Mouse (Mus musculus) limb, embryonic 15.5 days (tissue): Measurements from ENCODE around the gene Ltbp3. TPM values are rescaled to one million over a fixed set of nuclear protein-coding genes. Genes with fewer than 3 reads are reported as not detected.

Experiments used
- ATAC-seq: fragments of 200-750 bp; cut with Nextera tagmentation; 2 replicates; pipeline ENCODE4 v1.8.0; 2017; ENCODE audit warnings: low read depth, moderate TSS enrichment; ENCODE audit not compliant: insufficient number of reproducible peaks, low FRiP score, low TSS enrichment
- H3K27ac ChIP-seq: fragments of 300-500 bp; sonication (generic); 2 replicates; pipeline ENCODE4 v1.5.1; 2015; ENCODE audit warnings: moderate library complexity, mild to moderate bottlenecking, inconsistent platforms
- H3K27me3 ChIP-seq: fragments of 300-500 bp; sonication (generic); 2 replicates; pipeline ENCODE4 v1.6.1; 2015; ENCODE audit warnings: inconsistent platforms
- H3K36me3 ChIP-seq: fragments of 300-500 bp; sonication (generic); 2 replicates; pipeline ENCODE4 v1.6.1; 2015; ENCODE audit warnings: inconsistent platforms
- H3K4me1 ChIP-seq: fragments of 300-500 bp; sonication (generic); 2 replicates; pipeline ENCODE4 v1.6.1; 2015; ENCODE audit warnings: inconsistent platforms
- H3K4me2 ChIP-seq: fragments of 300-500 bp; sonication (generic); 2 replicates; pipeline ENCODE4 v1.6.1; 2015; ENCODE audit warnings: mild to moderate bottlenecking, inconsistent platforms
- H3K4me3 ChIP-seq: fragments of 300-500 bp; sonication (generic); 2 replicates; pipeline ENCODE4 v1.5.1; 2015; ENCODE audit warnings: mild to moderate bottlenecking, inconsistent platforms
- H3K9ac ChIP-seq: fragments of 300-500 bp; sonication (generic); 2 replicates; pipeline ENCODE4 v1.6.1; 2015; ENCODE audit warnings: inconsistent platforms
- H3K9me3 ChIP-seq: fragments of 300-500 bp; sonication (generic); 2 replicates; pipeline ENCODE4 v1.6.1; 2016; ENCODE audit warnings: inconsistent platforms
- WGBS: fragments of 180-500 bp; shearing (Covaris S2); methylation state at CpG from one replicate; pipeline ENCODE4 v1.1.7; 2015; 5-methylcytosine and 5-hydroxymethylcytosine counted together
- polyA plus RNA-seq: library from polyadenylated mRNA; unstranded; fragments of >200 nt; fragmentation: Nextera tagmentation; extraction: Ambion mirVana; gene quantifications from 2 replicates; pipeline ENCODE4 v1.2.1, GENCODE M21; 2015

The Ltbp3 gene
- polyA plus RNA-seq, 1 experiment from 2014 or later, result 64.3 TPM

GRCm38 (mm10) chr19:5798700-5799479, 58.2 kb downstream of the Ltbp3 start:
- H3K27me3 ChIP-seq, result no peaks in the 10 kb centered on the region
- H3K9ac ChIP-seq, result peak overlapping the region; percentile 54
- WGBS, result under 1% methylated on average over 7 of the region's 7 CpGs
- peaks cover 36% of the 10 kb centered on the region for H3K36me3 ChIP-seq
- peak overlapping the region; percentile 74 for H3K27ac ChIP-seq
- peak overlapping the region; percentile 72 for H3K4me3 ChIP-seq
- no peaks in the 10 kb centered on the region for H3K9me3 ChIP-seq
- peak overlapping the region; percentile 74 for H3K4me2 ChIP-seq
- no peak for ATAC-seq
- peaks cover 30% of the 10 kb centered on the region for H3K4me1 ChIP-seq

DNA sequence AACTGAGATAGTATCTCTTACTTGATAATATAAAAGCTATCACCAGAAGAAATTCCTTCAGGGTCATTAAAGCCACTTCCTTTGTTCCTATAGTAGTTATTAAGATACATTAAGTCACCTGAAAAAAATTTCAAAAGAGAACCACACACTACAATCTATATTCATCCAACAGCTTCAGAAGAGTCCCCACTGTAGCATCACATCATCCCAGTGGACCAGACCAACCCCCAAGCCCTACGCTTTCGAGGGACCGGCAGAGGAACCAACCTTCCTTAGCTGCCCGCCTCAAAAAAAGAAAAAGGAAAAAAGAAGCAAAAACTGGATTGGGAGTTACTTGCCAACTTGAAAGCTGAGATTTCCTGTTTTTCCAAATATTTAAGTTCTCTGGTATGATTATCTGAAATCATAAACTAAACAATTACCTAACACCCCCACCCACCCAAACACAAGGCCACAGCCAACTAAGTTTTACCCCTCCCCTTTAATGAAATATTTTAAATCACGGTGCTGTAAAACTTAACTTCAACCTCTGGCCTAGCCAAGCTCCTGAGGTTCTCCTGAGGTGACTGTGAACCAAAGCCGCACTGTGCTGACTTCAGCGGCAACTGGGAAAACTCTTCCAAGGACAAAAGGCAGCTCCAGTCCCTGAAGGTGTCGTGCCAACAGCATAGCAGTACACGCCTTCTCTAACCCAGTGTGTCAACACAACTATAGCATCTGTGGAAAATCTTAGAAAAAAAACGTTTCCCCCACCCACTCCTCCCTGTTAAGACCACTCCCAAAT, 59.1 kb downstream of the Ltbp3 start:
- WGBS, result 0% methylated on average over 10 of the region's 10 CpGs
- peak overlapping the region; percentile 100 for H3K27ac ChIP-seq
- H3K36me3 ChIP-seq, result peaks cover 36% of the 10 kb centered on the region

DNA sequence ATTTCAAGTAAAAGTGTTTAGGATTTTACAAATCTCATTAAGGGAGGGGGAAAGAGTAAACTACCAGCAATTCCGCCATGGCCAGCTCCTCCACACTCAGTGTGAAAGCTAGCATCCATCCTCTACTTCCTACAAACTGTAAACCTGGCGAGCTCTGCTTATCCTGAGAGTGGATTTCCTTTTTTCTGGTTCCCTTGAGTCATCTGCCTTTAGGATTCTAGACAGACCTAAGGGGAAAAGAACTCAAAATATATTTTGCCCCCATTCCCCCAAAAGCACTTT, 59.6 kb downstream of the Ltbp3 start:
- WGBS, result 0% methylated on average over 2 of the region's 2 CpGs
- no peaks in the 10 kb centered on the region for H3K27me3 ChIP-seq
- H3K4me2 ChIP-seq, result peak overlapping the region; percentile 49
- no peak for ATAC-seq
- peaks cover 34% of the 10 kb centered on the region for H3K4me1 ChIP-seq
- peak overlapping the region; percentile 72 for H3K4me3 ChIP-seq
- H3K9ac ChIP-seq, result peak overlapping the region; percentile 97
- H3K27ac ChIP-seq, result peak overlapping the region; percentile 100
- H3K36me3 ChIP-seq, result peaks cover 32% of the 10 kb centered on the region
- no peaks in the 10 kb centered on the region for H3K9me3 ChIP-seq

More for the DNA sequence above, 59.1 kb downstream of the Ltbp3 start:
- ATAC-seq, result no peak
- Histone ChIP-seq H3K4me1 (peaks cover 34% of the 10 kb centered on the region), H3K9me3 (no peaks in the 10 kb centered on the region), H3K4me2 (peak overlapping the region; percentile 49), H3K4me3 (peak overlapping the region; percentile 72), H3K27me3 (no peaks in the 10 kb centered on the region), H3K9ac (peak overlapping the region; percentile 97)

- WGBS, result 0% methylated on average over 19 of the region's 19 CpGs
- Histone ChIP-seq H3K36me3 (peaks cover 27% of the 10 kb centered on the region), H3K4me1 (peaks cover 32% of the 10 kb centered on the region), H3K27me3 (no peaks in the 10 kb centered on the region), H3K4me3 (peak overlapping the region; percentile 72), H3K9me3 (no peaks in the 10 kb centered on the region), H3K4me2 (peak overlapping the region; percentile 49), H3K27ac (peak overlapping the region; percentile 100), H3K9ac (peak overlapping the region; percentile 97)
- no peak for ATAC-seq
These were observed 60.1 kb downstream of the Ltbp3 start for GRCm38 (mm10) chr19:5800632-5801431.

DNA sequence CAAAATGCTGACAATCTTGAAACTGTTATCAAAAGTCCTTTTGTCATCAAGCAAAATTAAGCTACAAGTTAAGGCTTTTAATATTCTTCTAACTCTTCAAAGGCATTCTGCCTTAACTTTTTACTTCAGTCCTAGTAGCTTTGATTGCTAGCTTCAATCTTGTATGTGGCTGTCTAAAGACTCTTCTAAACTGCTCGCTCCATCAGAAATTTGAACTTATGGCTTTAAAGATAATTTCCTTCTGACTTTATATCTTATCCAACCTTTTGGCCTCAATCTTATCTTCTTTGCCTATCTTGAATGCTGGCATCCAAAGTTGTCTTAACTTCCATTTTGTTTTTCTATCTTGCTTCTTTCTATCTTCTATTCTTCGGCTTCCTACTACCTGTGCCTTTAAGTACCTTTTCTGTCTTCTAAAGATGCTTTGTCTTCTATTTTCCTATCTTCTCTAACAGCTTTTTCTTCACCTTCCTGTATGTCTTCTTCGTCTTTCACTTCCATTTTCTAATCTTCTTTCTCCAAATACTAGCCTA, 60.8 kb downstream of the Ltbp3 start:
- no peak for ATAC-seq
- H3K27me3 ChIP-seq, result no peaks in the 10 kb centered on the region
- H3K4me1 ChIP-seq, result peaks cover 32% of the 10 kb centered on the region
- H3K4me2 ChIP-seq, result peak overlapping the region; percentile 49
- H3K4me3 ChIP-seq, result peak overlapping the region; percentile 72
- H3K9me3 ChIP-seq, result no peaks in the 10 kb centered on the region
- peaks cover 21% of the 10 kb centered on the region for H3K36me3 ChIP-seq
- peak overlapping the region; percentile 100 for H3K27ac ChIP-seq
- WGBS, result 1% methylated on average over 3 of the region's 3 CpGs
- peak overlapping the region; percentile 97 for H3K9ac ChIP-seq

DNA sequence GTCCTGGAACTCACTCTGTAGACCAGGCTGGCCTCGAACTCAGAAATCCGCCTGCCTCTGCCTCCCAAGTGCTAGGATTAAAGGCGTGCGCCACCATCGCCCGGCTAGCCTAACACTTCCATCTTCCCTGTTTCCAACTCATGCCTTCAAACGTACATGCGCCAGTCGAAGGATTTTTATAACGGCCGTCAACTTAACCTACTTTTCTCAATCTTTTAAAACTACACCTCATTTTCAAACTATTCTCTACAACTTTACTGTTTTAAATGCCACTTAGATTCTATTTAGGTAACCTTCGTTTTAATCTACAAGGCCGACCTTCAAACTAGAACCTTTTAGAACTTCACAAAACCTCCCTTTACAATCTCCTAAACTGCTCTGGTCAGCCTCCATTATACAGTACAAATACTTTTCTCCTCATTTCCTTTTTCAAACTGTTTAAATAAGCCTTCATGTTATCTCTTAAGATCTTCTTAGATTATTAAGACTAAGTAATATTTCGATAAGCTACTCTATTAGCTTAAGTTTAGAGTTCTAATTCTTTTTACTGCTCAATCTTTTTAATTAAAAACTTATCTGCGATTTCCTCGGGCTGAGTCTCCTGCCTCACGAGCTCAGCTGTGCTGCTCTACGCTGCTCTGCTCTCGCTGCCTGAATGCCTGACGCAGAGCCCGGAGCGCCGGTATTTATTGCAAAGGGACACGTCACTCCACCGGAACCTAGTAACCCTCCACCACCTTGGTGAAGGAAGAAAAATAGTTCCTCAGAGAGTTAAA, 61.5 kb downstream of the Ltbp3 start:
- 0% methylated on average over 25 of the region's 25 CpGs for WGBS
- ATAC-seq, result no peak
- Histone ChIP-seq H3K36me3 (peaks cover 14% of the 10 kb centered on the region; the same call in 1 of the 2 replicates), H3K27me3 (no peaks in the 10 kb centered on the region), H3K9ac (peak overlapping the region; percentile 97), H3K4me1 (peaks cover 33% of the 10 kb centered on the region), H3K4me3 (peak overlapping the region; percentile 72), H3K4me2 (peak overlapping the region; percentile 67), H3K27ac (peak overlapping the region; percentile 100), H3K9me3 (no peaks in the 10 kb centered on the region)

DNA sequence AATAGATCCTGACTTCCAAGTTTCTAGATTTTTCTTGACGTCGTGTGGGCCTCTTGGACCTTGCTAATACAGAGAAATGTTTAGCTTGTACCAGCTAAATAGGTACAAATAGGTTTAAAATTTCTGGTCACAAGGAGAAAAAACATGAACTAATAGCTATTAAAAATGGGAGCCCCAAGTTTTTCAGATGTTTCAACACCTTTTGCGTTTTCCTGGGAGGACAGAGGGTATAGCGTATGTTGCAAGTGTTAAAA, 62.0 kb downstream of the Ltbp3 start:
- WGBS, result under 1% methylated on average over 4 of the region's 4 CpGs
- H3K4me3 ChIP-seq, result peak overlapping the region; percentile 72
- peak overlapping the region; percentile 67 for H3K4me2 ChIP-seq
- H3K9ac ChIP-seq, result peak overlapping the region; percentile 60
- H3K27me3 ChIP-seq, result no peaks in the 10 kb centered on the region
- H3K4me1 ChIP-seq, result peaks cover 30% of the 10 kb centered on the region
- H3K9me3 ChIP-seq, result no peaks in the 10 kb centered on the region
- no peak for ATAC-seq
- H3K27ac ChIP-seq, result peak overlapping the region; percentile 100
- H3K36me3 ChIP-seq, result peaks cover 8% of the 10 kb centered on the region; the same call in 1 of the 2 replicates

DNA sequence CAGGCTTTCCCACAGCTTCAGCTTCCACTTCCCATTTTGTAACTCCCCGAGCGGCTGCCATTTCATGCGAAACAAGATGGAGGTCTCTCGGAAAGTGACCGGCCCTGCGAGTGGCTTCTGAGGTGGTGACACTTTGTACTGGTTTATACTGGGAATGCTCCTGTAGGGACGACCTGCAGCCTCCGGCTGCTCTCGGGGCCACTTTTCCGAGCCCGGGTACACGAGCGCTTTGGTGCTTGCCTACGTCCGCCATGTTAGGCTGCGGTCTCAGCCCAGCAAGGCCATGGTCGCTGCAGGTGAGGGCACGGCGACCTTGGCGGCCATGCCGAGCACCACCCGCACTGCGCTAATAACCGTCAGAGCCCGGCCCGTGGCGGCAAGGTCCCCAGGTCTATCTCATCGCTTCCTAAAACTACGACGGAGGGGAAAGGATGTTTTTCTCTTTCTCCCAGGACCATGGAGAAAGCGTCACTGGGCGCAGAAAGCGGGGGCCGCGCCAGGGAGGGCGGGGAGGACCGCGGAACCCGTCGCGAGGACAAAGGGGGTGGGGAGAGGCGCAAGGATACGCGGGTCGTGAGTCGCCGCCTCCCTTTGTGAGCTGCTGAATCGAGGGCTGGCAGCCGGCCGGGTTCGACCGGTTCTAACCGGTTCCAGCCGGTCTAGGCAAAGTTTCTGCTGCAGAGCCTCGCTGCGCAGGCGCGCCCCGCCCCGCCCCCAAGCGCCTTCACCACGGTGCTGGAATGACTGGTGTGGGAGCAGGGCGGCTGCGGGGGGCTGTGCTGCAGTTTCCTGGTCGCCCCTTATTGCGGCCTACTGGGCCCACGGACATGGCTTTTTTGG, 62.6 kb downstream of the Ltbp3 start:
- Histone ChIP-seq H3K36me3 (0 out of 2 replicates have a peak, but pooled peaks cover 4% of the 10 kb centered on the region), H3K27me3 (no peaks in the 10 kb centered on the region), H3K4me2 (peak overlapping the region; percentile 67), H3K4me1 (peaks cover 30% of the 10 kb centered on the region), H3K27ac (peak overlapping the region; percentile 100), H3K9me3 (no peaks in the 10 kb centered on the region), H3K9ac (peak overlapping the region; percentile 60), H3K4me3 (peak overlapping the region; percentile 72)
- peak; percentile 96 for ATAC-seq
- under 1% methylated on average over 66 of the region's 67 CpGs for WGBS

- WGBS, result under 1% methylated on average over 16 of the region's 16 CpGs
- Histone ChIP-seq H3K9ac (peak overlapping the region; percentile 33), H3K4me1 (peaks cover 36% of the 10 kb centered on the region), H3K27ac (peak overlapping the region; percentile 100), H3K4me3 (peak overlapping the region; percentile 72), H3K27me3 (no peaks in the 10 kb centered on the region), H3K9me3 (no peaks in the 10 kb centered on the region), H3K36me3 (no peaks in the 10 kb centered on the region), H3K4me2 (peak overlapping the region; percentile 40)
- ATAC-seq, result no peak
These were observed 63.2 kb downstream of the Ltbp3 start for GRCm38 (mm10) chr19:5803881-5804279.

- Histone ChIP-seq H3K36me3 (no peaks in the 10 kb centered on the region), H3K4me1 (peaks cover 40% of the 10 kb centered on the region), H3K4me2 (peak overlapping the region; percentile 40), H3K9me3 (no peaks in the 10 kb centered on the region), H3K27me3 (no peaks in the 10 kb centered on the region), H3K27ac (peak overlapping the region; percentile 100), H3K9ac (peak overlapping the region; percentile 33; the same call in 1 of the 2 replicates), H3K4me3 (no peak overlapping the region)
- WGBS, result 14% methylated on average over 8 of the region's 8 CpGs
- ATAC-seq, result no peak
These were observed 63.7 kb downstream of the Ltbp3 start for GRCm38 (mm10) chr19:5804371-5804899.
